Mouse (Mus musculus) right cerebral cortex, adult 2 months (tissue): ENCODE results near the gene Eprs.
A peak's percentile ranks its signal among the peaks of the same experiment; 100 is the strongest.
"Not testable (repeated sequence)": the region's sequence is repeated elsewhere in the genome, so short reads cannot be mapped to it uniquely, and the experiment has no call there.

ENCODE experiments used
- DNase-seq, 2 experiments: peaks; one replicate each; pipeline ENCODE4 v3.0.0; 2021 to 2022; ENCODE audit warnings: low spot score in 2 of 2

Eprs gene

DNA sequence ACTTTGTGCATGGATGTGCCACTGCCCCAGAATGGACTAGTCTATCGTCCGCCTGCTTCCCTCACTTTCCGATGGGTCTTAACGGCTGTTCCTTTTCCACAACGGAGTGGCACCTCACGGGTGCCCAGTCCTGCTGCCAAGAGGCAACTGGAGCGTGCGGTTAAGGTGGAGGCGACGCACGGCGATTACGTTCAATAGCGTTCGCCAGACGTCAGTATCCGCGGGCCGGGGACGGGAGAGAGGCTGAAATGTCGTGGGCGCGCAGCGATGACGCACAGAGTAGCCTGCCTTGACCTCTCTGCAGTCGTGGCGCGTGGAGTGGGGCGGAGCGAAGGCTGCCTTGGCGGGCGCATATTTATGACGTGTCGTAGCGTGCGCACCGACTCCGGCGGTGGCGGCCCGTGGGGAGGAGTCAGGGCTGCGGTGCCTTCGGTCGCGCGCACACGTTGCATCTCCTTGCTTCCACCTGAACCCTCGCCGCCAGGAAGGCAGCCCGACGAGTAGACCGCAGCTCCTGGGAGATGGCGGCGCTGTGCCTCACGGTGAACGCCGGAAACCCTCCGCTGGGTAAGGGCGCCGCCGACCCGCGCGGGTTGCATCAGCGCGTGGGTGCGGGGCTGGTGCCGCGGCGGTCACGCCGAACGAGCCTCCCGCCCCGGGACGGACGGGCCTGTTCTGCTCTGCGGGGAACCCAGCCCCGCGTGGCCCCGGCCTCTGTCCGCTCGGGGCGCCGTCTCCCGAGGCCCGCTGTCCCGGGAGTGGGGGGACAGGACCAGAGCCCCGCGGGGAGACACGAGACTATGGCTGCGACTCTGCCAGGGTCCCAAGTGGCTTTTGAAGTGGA, at the start of gene Eprs:
Gene Eprs (plus strand): TSS at position 368 of the 844 bp plus-strand sequence.
- DNase-seq = peak; percentile 99

GRCm38 (mm10) chr1:185314546-185314945, 48.3 kb upstream of the Eprs start:
- DNase-seq = no peak

- DNase-seq = peak; percentile 16 to 20
Measured at GRCm38 (mm10) chr1:185315846-185316568, 46.8 kb upstream of the Eprs start.

DNA sequence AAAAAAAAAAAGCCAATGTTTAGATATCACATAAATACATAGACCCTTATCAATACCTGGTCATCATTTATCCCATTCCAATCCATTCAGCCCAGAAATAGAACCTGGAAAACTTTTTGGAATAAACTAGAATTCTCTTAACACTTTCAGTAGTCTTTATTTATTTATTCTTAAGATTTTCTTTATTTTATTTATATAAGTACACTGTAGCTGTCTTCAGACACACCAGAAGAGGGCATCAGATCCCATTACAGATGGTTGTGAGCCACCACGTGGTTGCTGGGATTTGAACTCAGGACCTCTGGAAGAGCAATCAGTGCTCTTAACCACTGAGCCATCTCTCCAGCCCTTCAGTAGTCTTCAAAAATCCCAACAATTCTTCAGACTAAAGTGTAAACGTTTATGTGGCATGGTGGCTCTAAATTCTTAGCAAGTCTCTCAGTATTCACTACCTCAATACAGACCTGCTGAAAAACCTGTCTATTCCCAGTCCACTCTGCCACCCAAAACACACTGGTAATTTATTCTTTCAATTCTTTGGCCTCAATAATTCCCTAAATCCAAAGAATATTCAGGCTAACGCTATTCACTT, 35.0 kb upstream of the Eprs start:
- not testable (repeated sequence) for DNase-seq

DNA sequence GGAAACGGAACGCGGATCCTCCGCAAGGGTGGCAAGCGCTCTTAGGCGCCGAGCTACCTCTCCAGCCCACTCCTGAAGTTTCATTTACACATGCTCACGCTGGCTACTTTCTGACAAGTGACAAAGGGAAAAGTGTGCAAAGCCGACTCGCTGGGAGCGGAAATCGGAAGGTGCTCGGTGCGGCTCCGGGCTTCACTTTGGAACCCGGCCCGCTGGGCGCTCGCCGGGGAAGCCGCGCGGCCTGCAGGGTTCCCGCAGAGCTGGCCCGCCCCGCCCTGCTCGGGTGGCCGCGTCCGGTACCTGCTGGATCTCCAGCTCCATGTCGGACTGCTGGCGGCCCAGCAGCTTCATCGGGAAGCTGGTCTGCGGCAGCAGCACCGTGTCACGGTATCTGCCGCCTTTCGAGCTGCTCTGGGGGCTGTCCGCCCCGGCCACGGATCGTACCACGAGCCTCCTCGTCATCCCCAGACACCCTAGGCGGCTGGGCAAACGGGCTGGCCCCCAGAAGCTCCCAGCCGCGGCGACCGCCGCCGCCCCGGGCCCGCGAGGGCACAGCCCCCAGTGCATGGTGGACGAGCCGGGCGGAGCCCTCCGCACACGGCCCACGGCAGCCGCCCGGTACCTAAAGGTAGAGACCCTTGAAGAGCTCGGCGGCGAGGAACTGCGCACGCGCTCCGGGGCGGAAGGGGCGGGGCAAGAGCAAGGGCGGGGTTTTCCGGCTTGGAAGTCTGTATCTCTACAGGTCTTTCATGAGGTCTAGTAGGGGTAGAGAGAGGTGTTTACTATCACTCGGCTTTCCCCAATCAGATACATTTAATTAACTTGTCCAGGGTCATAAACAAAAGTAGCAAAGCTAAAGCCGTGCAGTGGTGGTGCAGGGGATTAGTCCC, 33.9 kb upstream of the Eprs start, which contains the start of gene Iars2:
Gene Iars2 (minus strand): TSS at position 676 of the 890 bp plus-strand sequence.
- peak; percentile 89 to 91 for DNase-seq

- DNase-seq = no peak
Measured at GRCm38 (mm10) chr1:185329851-185330250, 33.0 kb upstream of the Eprs start.

GRCm38 (mm10) chr1:185331364-185331763, 31.5 kb upstream of the Eprs start:
- no peak for DNase-seq

GRCm38 (mm10) chr1:185331983-185332430, 30.8 kb upstream of the Eprs start, which contains the start of gene Bpnt1:
Gene Bpnt1, plus strand, starts transcription at chr1:185332149.
- DNase-seq = peak; percentile 88 to 89

DNA sequence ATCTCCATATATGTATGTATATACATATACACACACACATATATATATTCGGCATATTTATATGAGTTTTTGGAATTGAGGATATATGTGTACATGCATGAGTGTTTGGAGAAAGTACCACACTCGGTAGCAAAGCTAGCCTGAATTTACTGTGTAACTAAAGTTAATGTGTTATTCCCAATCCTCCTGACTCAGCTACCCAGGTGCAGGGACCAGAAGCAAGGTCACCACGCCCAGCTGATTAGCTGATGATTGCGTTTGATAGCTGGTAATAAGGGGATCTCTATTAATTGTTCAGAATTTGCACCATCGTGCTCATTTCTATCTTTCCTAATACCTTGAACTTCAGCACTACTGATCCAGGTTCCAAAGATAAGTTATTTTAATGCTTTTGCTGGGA, 29.2 kb upstream of the Eprs start:
- DNase-seq = no peak

DNA sequence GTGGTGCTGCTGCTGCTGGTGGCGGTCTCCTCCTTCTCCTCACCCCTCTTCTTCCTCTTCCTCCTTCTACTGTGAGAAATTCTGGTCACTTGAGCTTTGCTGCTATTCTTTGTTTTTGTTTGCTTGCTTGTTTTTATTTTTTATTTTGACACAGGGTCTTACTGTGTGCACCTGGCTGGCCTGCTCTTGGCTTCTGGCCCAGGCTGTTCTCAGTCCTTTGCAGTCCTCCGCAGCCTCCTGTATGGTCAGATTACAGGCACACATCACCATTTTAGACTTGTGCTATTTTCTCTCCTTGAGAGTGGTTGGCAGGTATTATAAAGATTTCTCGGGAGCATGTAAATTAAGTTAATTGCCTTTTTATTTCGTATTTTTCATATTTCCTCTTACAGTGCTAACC, 28.7 kb upstream of the Eprs start:
- DNase-seq = no peak

- no peak for DNase-seq
Measured at GRCm38 (mm10) chr1:185335231-185335765, 27.5 kb upstream of the Eprs start.

DNA sequence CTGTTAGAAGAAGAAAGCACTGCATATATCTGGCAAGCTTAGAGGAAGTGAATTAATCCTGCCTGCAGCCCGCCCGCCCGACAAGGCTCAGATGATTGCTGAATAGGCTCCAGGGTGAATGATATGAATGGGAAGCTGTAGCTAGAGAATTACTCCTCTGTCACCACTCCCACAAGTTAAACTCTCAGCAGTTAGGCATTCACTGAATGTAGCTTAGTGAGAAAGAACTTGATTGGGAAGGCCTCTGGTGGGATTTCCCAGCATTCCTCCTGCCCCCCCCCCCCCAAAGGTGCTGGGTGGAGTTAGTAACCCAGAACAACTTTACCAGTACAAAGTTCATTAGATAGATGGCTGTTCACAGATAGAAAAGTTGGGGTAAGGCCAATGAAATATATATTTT, 26.3 kb upstream of the Eprs start:
- no peak for DNase-seq

DNA sequence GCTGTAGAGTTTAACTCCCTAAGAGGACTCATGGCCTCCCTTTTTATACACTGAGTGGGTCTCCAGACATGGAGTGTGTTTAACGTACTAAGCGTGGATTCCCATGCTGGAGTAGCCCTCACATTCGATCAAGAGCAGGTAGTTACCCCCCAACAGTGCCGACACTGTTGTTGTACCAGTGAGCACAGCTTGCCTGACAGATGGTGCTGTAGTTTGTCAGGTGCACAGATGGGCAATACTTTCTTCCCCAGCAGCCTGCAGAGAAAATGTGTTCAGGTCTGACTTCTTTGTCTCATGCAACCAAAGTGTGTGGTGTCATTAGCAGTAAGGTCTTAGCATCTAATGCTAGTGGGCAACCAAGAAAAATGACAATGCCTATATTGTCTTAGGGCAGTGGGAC, 20.4 kb upstream of the Eprs start:
- peak in 1 of 2 experiments; percentile 29 for DNase-seq

- no peak for DNase-seq
Measured at GRCm38 (mm10) chr1:185343422-185343821, 19.4 kb upstream of the Eprs start.

GRCm38 (mm10) chr1:185346188-185346587, 16.7 kb upstream of the Eprs start:
- DNase-seq = no peak

- no peak for DNase-seq
Measured at GRCm38 (mm10) chr1:185349741-185350140, 13.1 kb upstream of the Eprs start.

GRCm38 (mm10) chr1:185350611-185351010, 12.2 kb upstream of the Eprs start:
- no peak for DNase-seq

DNA sequence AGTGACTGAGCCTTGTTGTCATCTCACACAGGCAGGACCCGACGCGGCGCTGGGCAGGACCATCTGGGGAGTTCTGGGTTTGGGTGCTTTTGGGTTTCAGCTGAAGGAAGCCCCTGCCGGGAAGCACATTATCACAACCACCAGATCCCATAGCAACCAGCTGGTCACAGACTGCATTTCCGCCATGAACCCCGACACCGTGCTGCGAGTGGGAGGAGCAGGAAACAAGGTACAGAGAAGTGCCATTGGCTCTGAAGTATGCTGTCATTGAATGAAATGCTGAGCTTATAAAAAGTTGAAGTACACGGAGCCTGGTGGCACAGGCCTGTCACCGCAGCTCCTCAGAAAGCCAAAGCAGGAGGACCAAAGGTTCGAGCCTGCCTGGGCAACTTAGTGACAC, 10.7 kb upstream of the Eprs start:
- no peak for DNase-seq

GRCm38 (mm10) chr1:185353351-185353750, 9.5 kb upstream of the Eprs start:
- no peak for DNase-seq

- no peak for DNase-seq
Measured at GRCm38 (mm10) chr1:185354731-185355130, 8.1 kb upstream of the Eprs start.

DNA sequence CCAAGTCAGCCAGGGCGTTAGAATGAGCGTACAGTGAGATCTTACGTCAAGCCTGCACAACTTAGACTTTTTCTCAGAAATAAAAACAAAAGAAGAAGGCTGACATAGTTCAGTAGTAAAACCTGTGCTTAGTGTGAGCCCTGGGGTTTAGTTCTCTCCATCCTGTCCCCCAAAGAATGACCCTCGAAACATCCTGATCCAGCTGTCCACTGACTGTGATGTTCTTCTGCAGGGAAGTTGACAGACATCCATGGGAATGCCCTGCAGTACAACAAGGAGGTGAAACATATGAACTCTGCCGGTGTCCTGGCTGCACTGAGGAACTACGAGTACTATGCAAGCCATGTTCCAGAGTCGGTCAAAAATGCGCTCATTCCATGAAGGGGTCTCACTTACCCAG, 6.6 kb upstream of the Eprs start:
- no peak for DNase-seq
